Mouse (Mus musculus) urinary bladder, postnatal 36 days (tissue): ENCODE data around the gene Olfr1352.
"Not testable (repeated sequence)": the region's sequence is repeated elsewhere in the genome, so short reads cannot be mapped to it uniquely, and the experiment has no call there.

ENCODE experiments used
- DNase-seq, 2 experiments: peaks; one replicate each; pipeline ENCODE4 v3.0.0; 2022; ENCODE audit warnings: low spot score in 2 of 2, mixed read lengths in 1 of 2

Gene Olfr1352

DNA sequence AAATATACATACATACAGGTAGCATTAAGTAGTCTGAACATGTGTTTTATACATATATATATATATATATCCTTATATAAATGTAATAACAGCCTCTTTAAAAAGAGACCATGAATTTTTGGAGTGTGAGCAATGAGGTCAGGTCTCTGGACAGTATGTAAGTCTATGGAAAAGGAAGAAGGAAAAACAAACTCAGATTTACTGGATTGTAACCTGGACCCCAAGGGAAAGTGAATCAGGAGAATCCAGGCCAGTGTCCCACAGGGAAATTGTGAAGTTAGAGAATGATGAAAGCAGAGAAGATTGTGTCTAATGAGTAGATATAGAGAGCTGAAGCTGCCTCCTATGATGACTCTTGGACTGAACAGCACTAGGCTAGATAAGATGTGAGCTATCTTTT, at the start of gene Olfr1352:
Gene Olfr1352 (plus strand): TSS at position 301 of the 400 bp plus-strand sequence.
- no peak for DNase-seq

DNA sequence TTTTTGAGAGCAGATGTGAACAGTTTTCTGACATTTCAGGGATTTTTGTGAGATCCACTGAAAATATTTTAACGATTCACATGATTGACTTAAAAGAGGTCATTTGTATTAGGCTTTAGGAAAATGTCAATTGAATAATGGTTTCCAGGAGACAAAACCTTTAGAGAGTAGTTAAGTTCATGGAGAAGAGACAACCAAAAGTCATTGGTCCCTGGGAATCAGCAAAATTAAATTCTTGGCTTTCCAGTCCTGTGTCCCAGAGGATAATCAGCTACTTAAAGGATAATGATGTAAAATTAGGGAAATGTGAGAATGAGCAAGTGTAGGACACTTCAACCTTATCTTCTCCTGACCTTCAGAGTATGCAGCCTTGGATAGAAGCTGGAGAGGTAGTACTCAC, 30.5 kb upstream of the Olfr1352 start, which contains the start of gene Olfr8:
Gene Olfr8 (plus strand): TSS at position 301 of the 400 bp plus-strand sequence.
- DNase-seq, result not testable (repeated sequence)

DNA sequence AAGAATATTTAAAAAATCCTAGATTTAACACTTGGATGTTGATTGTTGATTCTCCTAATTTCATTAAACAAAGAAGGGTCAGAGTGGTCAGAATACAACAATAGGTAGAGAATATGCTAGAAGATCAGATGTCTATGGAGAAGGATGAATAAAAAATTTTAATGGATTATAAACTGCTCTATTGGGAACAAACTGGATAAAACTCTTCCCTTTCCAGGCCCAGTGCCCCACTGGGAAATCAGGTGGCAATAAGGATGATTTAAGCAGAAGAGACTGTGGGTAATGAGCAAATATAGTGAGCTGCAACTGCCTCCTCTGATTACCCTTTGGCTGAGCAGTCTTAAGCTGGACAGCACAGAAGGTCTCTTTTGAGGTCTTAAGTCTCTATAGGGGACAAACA, 17.8 kb upstream of the Olfr1352 start, which contains the start of gene Olfr1353:
Gene Olfr1353 (plus strand): TSS at position 301 of the 400 bp plus-strand sequence.
- DNase-seq, result not testable (repeated sequence)

- no peak for DNase-seq
These were observed 31.3 kb downstream of the Olfr1352 start, which contains the start of gene Olfr1351 for GRCm38 (mm10) chr10:79012172-79012571. Gene Olfr1351 (plus strand): TSS chr10:79012472.

- DNase-seq, result no peak
These were observed 47.6 kb downstream of the Olfr1352 start, which contains the start of gene Olfr57 for GRCm38 (mm10) chr10:79028441-79028840. Gene Olfr57 (plus strand): TSS chr10:79028741.
